Mouse (Mus musculus) naive thymus-derived CD4-positive, alpha-beta T cell, adult 5 months (primary cell): ENCODE results near the gene Depp1. TPM values are rescaled to one million over a fixed set of nuclear protein-coding genes. Genes with fewer than 3 reads are reported as not detected.

Experiments
- polyA plus RNA-seq: library from polyadenylated mRNA; unstranded; fragments of 100-300 nt; shearing (Covaris generic); gene quantifications from one replicate; pipeline ENCODE4 v1.2.1, GENCODE M21; 2017

Gene Depp1
- not detected for polyA plus RNA-seq

GRCm38 (mm10) chr6:116650406-116650805 is at the start of gene Depp1:
Depp1 (plus strand) TSS chr6:116650609.

GRCm38 (mm10) chr6:116628539-116629171 is 21.8 kb upstream of the Depp1 start, which contains the start of gene Zfp422:
Zfp422 (minus strand) TSS chr6:116628999.

GRCm38 (mm10) chr6:116673471-116674282 is 23.3 kb downstream of the Depp1 start, which contains the start of gene Rassf4:
Rassf4 (minus strand) TSS chr6:116673952.

Other genes with a start within 250 kb of the Depp1 start
- not detected for gene Alox5, start 189.4 kb upstream of the Depp1 start, polyA plus RNA-seq
- not detected for gene Olfr211, start 161.5 kb upstream of the Depp1 start, polyA plus RNA-seq
- gene Olfr212, start 144.1 kb upstream of the Depp1 start, polyA plus RNA-seq, result not detected
- gene Olfr213, start 112.2 kb upstream of the Depp1 start, polyA plus RNA-seq, result not detected
- not detected for gene Gm5580, start 99.5 kb upstream of the Depp1 start, polyA plus RNA-seq
- not detected for gene Olfr214, start 96.4 kb upstream of the Depp1 start, polyA plus RNA-seq
- 0.11 TPM for gene Olfr215, start 66.4 kb upstream of the Depp1 start, polyA plus RNA-seq
- gene Zfp422, start 21.6 kb upstream of the Depp1 start, polyA plus RNA-seq, result 21.8 TPM
- gene Rassf4, start 23.3 kb downstream of the Depp1 start, polyA plus RNA-seq, result not detected
- 0.02 TPM for gene Tmem72, start 66.3 kb downstream of the Depp1 start, polyA plus RNA-seq